Mouse (Mus musculus): ENCODE results near the gene Ivns1abp.

DNA sequence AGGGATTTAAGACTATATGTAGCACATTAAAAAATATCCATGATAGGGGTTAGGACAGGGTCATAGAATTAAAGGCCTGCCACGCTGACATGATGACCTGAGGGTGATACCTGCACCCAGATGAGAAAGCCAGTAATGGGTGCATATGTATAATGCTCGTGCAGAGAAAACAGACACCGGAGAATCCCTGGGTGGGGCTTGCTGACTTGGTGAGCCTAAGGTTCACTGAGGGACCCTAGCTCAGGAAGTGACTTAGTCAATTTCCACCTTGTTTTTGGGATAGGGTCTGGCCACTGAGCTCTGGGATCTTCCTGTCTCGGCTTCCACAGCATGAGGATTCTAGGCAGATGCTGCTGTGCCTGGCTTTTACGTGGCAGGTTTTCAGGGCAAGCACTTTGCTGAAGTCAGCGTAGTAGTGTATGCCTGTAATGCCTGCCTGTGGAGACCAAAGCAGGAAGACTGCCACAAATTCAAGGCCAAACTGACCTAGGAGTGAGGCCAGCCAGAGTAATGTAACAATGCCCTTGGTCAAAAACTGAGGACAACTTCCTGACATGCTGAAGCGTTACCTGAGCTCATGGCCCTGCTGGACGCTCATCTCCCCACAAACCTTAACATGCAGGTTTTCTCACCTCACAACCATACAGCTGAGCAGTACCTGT lies 22.8 kb downstream of the Ivns1abp start:
- no peak for TF ChIP-seq CTCF (IDR thresholded peaks at IDR 0.05; ENCODE audit: low read depth, low read length)
- no peak for TF ChIP-seq EP300 (IDR thresholded peaks at IDR 0.05; ENCODE audit: insufficient read depth, low read depth, low read length)
